Mouse (Mus musculus): Measurements from ENCODE around the gene 2310009B15Rik. TPM values are rescaled to one million over a fixed set of nuclear protein-coding genes. Genes with fewer than 3 reads are reported as not detected.
"Not testable (repeated sequence)": the region's sequence is repeated elsewhere in the genome, so short reads cannot be mapped to it uniquely, and the experiment has no call there.

2310009B15Rik gene
- total RNA-seq (2018; cell fraction: chromatin; rRNA removed): 10 to 100 TPM in 1 of 26 experiments, 1 to 10 TPM in 24, not detected in 1; 1.1 to 12.1 (median 4.0) TPM
- total RNA-seq (2018; cell fraction: cytosol; rRNA removed): 10 to 100 TPM in 24 of 26 experiments, 1 to 10 TPM in 2; 9.2 to 19.6 (median 14.8) TPM
- 10 to 100 TPM in 8 of 26 experiments, 1 to 10 TPM in 18; 2.9 to 23.2 (median 7.1) TPM for total RNA-seq (2018; cell fraction: nucleus; rRNA removed)
- 5.2 to 14.8 TPM (median 11.9 TPM) in 3 replicates for polyA plus RNA-seq (2018)

- H3K27ac ChIP-seq; H3K79me2 ChIP-seq (ENCODE audit: inconsistent target); H3K36me3 ChIP-seq (ENCODE audit: inconsistent target); H3K4me3 ChIP-seq (ENCODE audit: inconsistent target): not testable (repeated sequence)
- WGBS (ENCODE audit: missing documents): 0% methylated on average over 13 of the region's 79 CpGs
Measured at GRCm38 (mm10) chr1:138856101-138856950, at the start of gene 2310009B15Rik. TSS of gene 2310009B15Rik (minus strand) at chr1:138856852.

- H3K4me3 ChIP-seq (ENCODE audit: inconsistent target): no peak overlapping the region
- WGBS (ENCODE audit: missing documents): 92% methylated on average over 3 of the region's 3 CpGs
Measured at GRCm38 (mm10) chr1:138906256-138906655, 49.6 kb upstream of the 2310009B15Rik start.

GRCm38 (mm10) chr1:138905092-138905765 lies 48.6 kb upstream of the 2310009B15Rik start:
- no peaks in the 10 kb centered on the region for H3K36me3 ChIP-seq (ENCODE audit: inconsistent target)
- H3K79me2 ChIP-seq (ENCODE audit: inconsistent target): no peaks in the 10 kb centered on the region
- H3K27ac ChIP-seq: no peak overlapping the region
- 85% methylated on average over 3 of the region's 3 CpGs for WGBS (ENCODE audit: missing documents)
- no peak overlapping the region for H3K4me3 ChIP-seq (ENCODE audit: inconsistent target)

More at GRCm38 (mm10) chr1:138906256-138906655, 49.6 kb upstream of the 2310009B15Rik start:
- Histone ChIP-seq H3K79me2 (ENCODE audit: inconsistent target) (no peaks in the 10 kb centered on the region), H3K36me3 (ENCODE audit: inconsistent target) (no peaks in the 10 kb centered on the region), H3K27ac (no peak overlapping the region)

GRCm38 (mm10) chr1:138903894-138904293 lies 47.2 kb upstream of the 2310009B15Rik start:
- 100% methylated on average over 5 of the region's 5 CpGs for WGBS (ENCODE audit: missing documents)
- Histone ChIP-seq H3K27ac (no peak overlapping the region), H3K79me2 (ENCODE audit: inconsistent target) (no peaks in the 10 kb centered on the region)

GRCm38 (mm10) chr1:138901431-138902117 lies 44.9 kb upstream of the 2310009B15Rik start:
- WGBS (ENCODE audit: missing documents): 93% methylated on average over 16 of the region's 16 CpGs
- Histone ChIP-seq H3K27ac (no peak overlapping the region), H3K79me2 (ENCODE audit: inconsistent target) (no peaks in the 10 kb centered on the region), H3K36me3 (ENCODE audit: inconsistent target) (no peaks in the 10 kb centered on the region), H3K4me3 (ENCODE audit: inconsistent target) (no peak overlapping the region)

More at GRCm38 (mm10) chr1:138903894-138904293, 47.2 kb upstream of the 2310009B15Rik start:
- H3K4me3 ChIP-seq (ENCODE audit: inconsistent target): no peak overlapping the region
- H3K36me3 ChIP-seq (ENCODE audit: inconsistent target): no peaks in the 10 kb centered on the region

GRCm38 (mm10) chr1:138896088-138896487 lies 39.4 kb upstream of the 2310009B15Rik start:
- no peak overlapping the region for H3K27ac ChIP-seq
- no peaks in the 10 kb centered on the region for H3K79me2 ChIP-seq (ENCODE audit: inconsistent target)
- WGBS (ENCODE audit: missing documents): 92% methylated on average over 3 of the region's 3 CpGs
- H3K4me3 ChIP-seq (ENCODE audit: inconsistent target): no peak overlapping the region
- H3K36me3 ChIP-seq (ENCODE audit: inconsistent target): no peaks in the 10 kb centered on the region

GRCm38 (mm10) chr1:138877470-138878254 lies 21.0 kb upstream of the 2310009B15Rik start:
- H3K36me3 ChIP-seq (ENCODE audit: inconsistent target): no peaks in the 10 kb centered on the region
- 100% methylated on average over 14 of the region's 14 CpGs for WGBS (ENCODE audit: missing documents)

GRCm38 (mm10) chr1:138876371-138877045 lies 19.9 kb upstream of the 2310009B15Rik start:
- Histone ChIP-seq H3K36me3 (ENCODE audit: inconsistent target) (no peaks in the 10 kb centered on the region), H3K79me2 (ENCODE audit: inconsistent target) (no peaks in the 10 kb centered on the region), H3K27ac (no peak overlapping the region), H3K4me3 (ENCODE audit: inconsistent target) (no peak overlapping the region)
- 81% methylated on average over 16 of the region's 16 CpGs for WGBS (ENCODE audit: missing documents)

More at GRCm38 (mm10) chr1:138877470-138878254, 21.0 kb upstream of the 2310009B15Rik start:
- Histone ChIP-seq H3K4me3 (ENCODE audit: inconsistent target) (no peak overlapping the region), H3K79me2 (ENCODE audit: inconsistent target) (no peaks in the 10 kb centered on the region), H3K27ac (no peak overlapping the region)

- no peak overlapping the region for H3K27ac ChIP-seq
- 95% methylated on average over 1 of the region's 1 CpGs for WGBS (ENCODE audit: missing documents)
- H3K79me2 ChIP-seq (ENCODE audit: inconsistent target): no peaks in the 10 kb centered on the region
- no peaks in the 10 kb centered on the region for H3K36me3 ChIP-seq (ENCODE audit: inconsistent target)
- H3K4me3 ChIP-seq (ENCODE audit: inconsistent target): no peak overlapping the region
Measured at GRCm38 (mm10) chr1:138850823-138851222, 5.8 kb downstream of the 2310009B15Rik start.

GRCm38 (mm10) chr1:138850161-138850539 lies 6.5 kb downstream of the 2310009B15Rik start:
- WGBS (ENCODE audit: missing documents): 90% methylated on average over 2 of the region's 4 CpGs
- no peaks in the 10 kb centered on the region for H3K36me3 ChIP-seq (ENCODE audit: inconsistent target)
- H3K4me3 ChIP-seq (ENCODE audit: inconsistent target): no peak overlapping the region

GRCm38 (mm10) chr1:138849531-138850160 lies 7.0 kb downstream of the 2310009B15Rik start:
- Histone ChIP-seq H3K79me2 (ENCODE audit: inconsistent target) (no peaks in the 10 kb centered on the region), H3K27ac (no peak overlapping the region), H3K4me3 (ENCODE audit: inconsistent target) (no peak overlapping the region), H3K36me3 (ENCODE audit: inconsistent target) (no peaks in the 10 kb centered on the region)
- WGBS (ENCODE audit: missing documents): 45% methylated on average over 7 of the region's 8 CpGs

More at GRCm38 (mm10) chr1:138850161-138850539, 6.5 kb downstream of the 2310009B15Rik start:
- H3K27ac ChIP-seq: no peak overlapping the region
- H3K79me2 ChIP-seq (ENCODE audit: inconsistent target): no peaks in the 10 kb centered on the region

- H3K27ac ChIP-seq: no peak within 1 kb of the TSS
- no peaks in the 10 kb centered on the region for H3K79me2 ChIP-seq (ENCODE audit: inconsistent target)
- WGBS (ENCODE audit: missing documents): 6% methylated on average over 32 of the region's 33 CpGs
- H3K4me3 ChIP-seq (ENCODE audit: inconsistent target): no peak within 1 kb of the TSS
- no peaks in the 10 kb centered on the region for H3K36me3 ChIP-seq (ENCODE audit: inconsistent target)
Measured at GRCm38 (mm10) chr1:138848511-138849109, 8.0 kb downstream of the 2310009B15Rik start, which contains the start of gene Lhx9. TSS of gene Lhx9 (minus strand) at chr1:138848577.

Data from macrophage (primary cell).